Mouse (Mus musculus): Measurements from ENCODE around the gene Slc18a3.

The Slc18a3 gene

GRCm38 (mm10) chr14:32446989-32447388 lies 17.7 kb downstream of the Slc18a3 start:
- no peak for DNase-seq

- DNase-seq: no peak
Observed at GRCm38 (mm10) chr14:32443446-32443845, 21.2 kb downstream of the Slc18a3 start.

- no peak for DNase-seq
Observed at GRCm38 (mm10) chr14:32439744-32440143, 24.9 kb downstream of the Slc18a3 start.

- DNase-seq: no peak
Observed at GRCm38 (mm10) chr14:32439316-32439715, 25.3 kb downstream of the Slc18a3 start.

GRCm38 (mm10) chr14:32437352-32437793 lies 27.3 kb downstream of the Slc18a3 start:
- no peak for DNase-seq

- DNase-seq: no peak
Observed at GRCm38 (mm10) chr14:32429030-32429602, 35.5 kb downstream of the Slc18a3 start.

GRCm38 (mm10) chr14:32423946-32424345 lies 40.7 kb downstream of the Slc18a3 start:
- DNase-seq: no peak

- DNase-seq: no peak
Observed at GRCm38 (mm10) chr14:32418747-32419146, 45.9 kb downstream of the Slc18a3 start.

Measured in thymus, postnatal 25 days (tissue).